8 mouse cellular contexts compared by ENCODE assay signal in the genomic region with DNA sequence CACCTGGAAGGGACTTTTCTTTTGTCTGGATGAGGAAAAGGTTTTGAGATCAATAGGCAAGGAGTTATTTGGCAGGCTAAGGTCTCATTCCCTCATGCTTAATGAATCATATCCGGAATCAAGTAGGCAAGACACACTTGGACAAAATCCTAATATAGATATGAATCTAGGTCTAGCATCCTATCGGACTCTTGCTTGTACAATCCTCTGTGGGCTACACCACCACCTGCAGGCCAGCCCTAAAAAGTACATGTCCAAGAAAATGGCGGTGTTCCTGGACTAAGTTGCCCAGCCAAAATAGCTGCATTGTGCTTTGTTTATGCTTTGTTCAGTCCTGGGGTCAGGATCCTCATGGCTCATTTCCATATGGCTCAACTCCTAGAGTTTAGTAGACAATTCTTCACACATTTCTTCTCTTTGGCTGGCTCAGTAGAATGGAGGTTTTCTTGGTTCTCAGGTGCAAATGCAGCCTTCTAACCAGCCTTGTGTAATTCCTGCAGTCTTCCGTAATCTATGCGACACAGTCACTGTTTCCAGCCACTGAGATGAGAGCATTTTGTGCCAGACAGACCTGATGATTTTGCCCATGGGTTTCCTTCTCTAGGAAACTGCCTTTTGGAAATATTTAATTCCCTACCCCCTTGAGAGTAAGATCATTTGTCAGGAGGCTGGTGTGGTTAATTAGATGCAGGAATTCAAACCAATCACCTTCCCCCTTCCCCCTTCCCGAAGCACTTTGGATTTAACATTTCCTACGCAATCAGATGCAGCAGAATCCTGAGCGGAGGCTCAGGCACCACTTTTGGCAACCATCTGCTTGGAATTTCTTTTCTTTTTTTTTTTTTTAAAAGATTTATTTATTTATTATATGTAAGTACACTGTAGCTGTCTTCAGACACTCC.
DNase-seq lines count a peak whose midpoint lies in the region; ATAC-seq and TF ChIP-seq lines count a peak whose summit lies in the region.

No protein-coding gene starts in this region.

- no peak for TF ChIP-seq POLR2A in thymus, adult 2 months (IDR thresholded peaks at IDR 0.05; ENCODE audit: control insufficient read depth, extremely low read depth, insufficient read depth, low read length, poor library complexity)

- H3K36me3 ChIP-seq in hindbrain, embryonic 10.5 days = no peaks in the 10 kb centered on the region
- H3K36me3 ChIP-seq in hindbrain, embryonic 13.5 days = no peaks in the 10 kb centered on the region
- no peaks in the 10 kb centered on the region for H3K36me3 ChIP-seq in thymus, adult 2 months (ENCODE audit: control insufficient read depth, insufficient read depth, low read length)

- WGBS in hindbrain, embryonic 10.5 days = 55% methylated on average over 8 of the region's 8 CpGs
- 38% methylated on average over 8 of the region's 8 CpGs for WGBS in hindbrain, embryonic 13.5 days
- 64% methylated on average over 8 of the region's 8 CpGs for WGBS in thymus, adult 2 months

- peaks cover 10% of the 10 kb centered on the region; the same call in 1 of the 2 replicates for H3K4me1 ChIP-seq in hindbrain, embryonic 10.5 days (replicated peaks)
- H3K4me1 ChIP-seq in hindbrain, embryonic 13.5 days (replicated peaks) = peaks cover 3% of the 10 kb centered on the region; the same call in 1 of the 2 replicates
- H3K4me1 ChIP-seq in thymus, adult 2 months (replicated peaks; ENCODE audit: control insufficient read depth, insufficient read depth, low read length) = no peaks in the 10 kb centered on the region

- ATAC-seq in hindbrain, embryonic 13.5 days (ENCODE audit: low FRiP score) = no peak

- TF ChIP-seq CTCF in thymus, adult 2 months (IDR thresholded peaks at IDR 0.05; ENCODE audit: borderline replicate concordance, control insufficient read depth, extremely low read depth, insufficient read depth, low read length, poor library complexity) = no peak

- no peaks in the 10 kb centered on the region for H3K27me3 ChIP-seq in hindbrain, embryonic 10.5 days (ENCODE audit: insufficient read depth, poor library complexity, severe bottlenecking)
- no peaks in the 10 kb centered on the region for H3K27me3 ChIP-seq in hindbrain, embryonic 13.5 days
- no peaks in the 10 kb centered on the region for H3K27me3 ChIP-seq in thymus, adult 2 months (ENCODE audit: control insufficient read depth, insufficient read depth, low read length)

- H3K9ac ChIP-seq in hindbrain, embryonic 13.5 days = no peak overlapping the region

- H3K4me3 ChIP-seq in hindbrain, embryonic 10.5 days = no peak overlapping the region
- no peak overlapping the region for H3K4me3 ChIP-seq in hindbrain, embryonic 13.5 days
- no peak overlapping the region for H3K4me3 ChIP-seq in thymus, adult 2 months (ENCODE audit: control insufficient read depth, insufficient read depth, low read length)

- no peaks in the 10 kb centered on the region for H3K9me3 ChIP-seq in hindbrain, embryonic 10.5 days
- no peaks in the 10 kb centered on the region for H3K9me3 ChIP-seq in hindbrain, embryonic 13.5 days

- DNase-seq in hindbrain, embryonic 10.5 days (ENCODE audit: low spot score) = peak; percentile 45
- DNase-seq in NIH3T3 (ENCODE audit: low read depth) = peak; percentile 80
- DNase-seq in cerebellum, postnatal 25 days = peak; percentile 78 to 85
- DNase-seq in heart, adult 8-10 months (ENCODE audit: low spot score) = peak; percentile 68
- peak; percentile 60 for DNase-seq in layer of hippocampus, adult 9-11 months
- peak; percentile 43 for DNase-seq in mesoderm, embryonic 11.5 days (ENCODE audit: low read depth, low spot score)
- peak; percentile 64 for DNase-seq in thymus, adult 2 months

- no peak overlapping the region for H3K27ac ChIP-seq in hindbrain, embryonic 10.5 days
- no peak overlapping the region for H3K27ac ChIP-seq in hindbrain, embryonic 13.5 days
- H3K27ac ChIP-seq in thymus, adult 2 months (ENCODE audit: control insufficient read depth, insufficient read depth, low read length) = no peak overlapping the region

- H3K4me2 ChIP-seq in hindbrain, embryonic 13.5 days = no peak overlapping the region
